Mouse (Mus musculus) embryonic facial prominence, embryonic 10.5 days (tissue): ENCODE data around the gene Mettl17. TPM values are rescaled to one million over a fixed set of nuclear protein-coding genes. Genes with fewer than 3 reads are reported as not detected.
"Not testable (repeated sequence)": the region's sequence is repeated elsewhere in the genome, so short reads cannot be mapped to it uniquely, and the experiment has no call there.

ENCODE experiments used
- DNase-seq: peaks from one replicate; pipeline ENCODE4 v3.0.0-alpha.2; 2017; ENCODE audit warnings: low spot score
- H3K27ac ChIP-seq: fragments of 300-500 bp; sonication (generic); replicated peaks from 2 replicates; pipeline ENCODE4 v1.5.1; 2016; ENCODE audit warnings: mild to moderate bottlenecking
- H3K27me3 ChIP-seq: fragments of 300-500 bp; sonication (generic); replicated peaks from 2 replicates; pipeline ENCODE4 v1.6.1; 2016; ENCODE audit warnings: low read depth, mild to moderate bottlenecking; ENCODE audit not compliant: poor library complexity, severe bottlenecking
- H3K36me3 ChIP-seq: fragments of 300-500 bp; sonication (generic); replicated peaks from 2 replicates; pipeline ENCODE4 v1.6.1; 2016; ENCODE audit warnings: mild to moderate bottlenecking, moderate library complexity
- H3K4me1 ChIP-seq: fragments of 300-500 bp; sonication (generic); 2 replicates; pipeline ENCODE4 v1.6.1; 2016
- H3K4me3 ChIP-seq: fragments of 300-500 bp; sonication (generic); 2 replicates; pipeline ENCODE4 v1.5.1; 2016; ENCODE audit warnings: mild to moderate bottlenecking, moderate library complexity
- H3K9me3 ChIP-seq: fragments of 300-500 bp; sonication (generic); 2 replicates; pipeline ENCODE4 v1.6.1; 2016; ENCODE audit warnings: mild to moderate bottlenecking
- WGBS: fragments of 180-500 bp; shearing (Covaris S2); methylation state at CpG from one replicate; pipeline ENCODE4 v1.1.7; 2016; 5-methylcytosine and 5-hydroxymethylcytosine counted together
- polyA plus RNA-seq: library from polyadenylated mRNA; unstranded; fragments of >200 nt; fragmentation: Nextera tagmentation; extraction: Ambion mirVana; gene quantifications from 2 replicates; pipeline ENCODE4 v1.2.1, GENCODE M21; 2016

Gene Mettl17
- 52.4 and 53.0 TPM in 2 replicates for polyA plus RNA-seq

DNA sequence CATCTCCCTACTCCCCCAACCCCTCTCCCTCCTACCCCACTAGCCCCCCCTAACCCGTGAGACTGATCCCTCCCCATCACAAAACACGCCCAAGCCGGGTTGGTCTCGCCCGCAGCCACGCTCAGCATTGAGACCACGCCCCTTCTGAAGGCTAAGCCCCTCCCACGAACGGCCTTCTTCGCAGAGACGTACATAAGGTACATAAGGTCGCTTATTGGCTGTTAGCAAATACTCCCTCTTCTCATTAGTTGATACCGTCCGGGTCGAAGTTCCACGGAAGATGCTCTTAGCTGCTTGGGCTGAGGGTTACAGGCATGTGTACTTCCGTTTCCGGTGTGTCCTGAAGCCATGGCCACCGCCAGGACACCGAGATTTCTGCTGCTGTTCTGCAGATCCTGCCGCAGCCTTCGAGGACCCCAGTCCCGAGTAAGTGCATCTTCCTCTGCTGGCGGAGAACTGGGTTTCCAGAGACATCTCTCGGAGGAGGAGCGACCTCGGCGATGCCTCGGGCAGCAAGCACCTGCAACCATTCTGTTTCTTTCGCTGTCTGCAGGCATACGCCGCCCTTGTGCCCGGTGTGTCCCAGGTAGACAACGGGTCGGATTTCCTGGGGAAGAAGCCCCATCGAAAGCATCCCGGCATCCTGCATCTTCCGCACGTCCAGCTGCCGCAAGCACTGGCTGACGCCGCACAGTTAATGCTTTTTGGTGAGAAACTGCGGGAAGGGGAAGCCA, at the start of gene Mettl17:
Gene Mettl17, plus strand, starts transcription at position 245 of the 734 bp plus-strand sequence.
- DNase-seq: peak; percentile 98
- peak within 1 kb of the TSS; percentile 85 for H3K4me3 ChIP-seq
- H3K4me1 ChIP-seq: peaks cover 17% of the 10 kb centered on the region
- H3K27me3 ChIP-seq: no peaks in the 10 kb centered on the region
- H3K9me3 ChIP-seq: no peaks in the 10 kb centered on the region
- peaks cover 40% of the 10 kb centered on the region for H3K36me3 ChIP-seq
- H3K27ac ChIP-seq: peak within 1 kb of the TSS; percentile 90
- WGBS: under 1% methylated on average over 43 of the region's 43 CpGs

DNA sequence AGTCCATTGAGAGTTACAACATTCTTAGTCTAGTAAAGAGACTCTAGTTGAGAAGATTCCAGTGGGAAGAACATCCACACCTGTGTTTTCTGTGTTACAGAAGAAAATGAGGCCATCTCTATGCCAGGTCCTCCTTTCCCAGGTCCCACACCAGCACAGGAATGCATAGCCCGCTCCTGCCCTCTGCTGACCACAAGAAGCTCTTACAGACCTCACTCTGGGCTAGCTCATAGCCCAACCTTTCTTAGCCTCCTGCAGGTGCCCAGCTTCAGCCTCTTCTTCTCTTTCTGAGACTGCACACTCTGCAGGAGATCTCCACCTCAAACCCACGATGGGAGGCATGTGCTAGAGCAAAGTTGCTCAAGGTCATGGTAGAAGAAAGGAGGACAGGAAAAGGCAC, 46.2 kb upstream of the Mettl17 start:
- H3K4me1 ChIP-seq, H3K36me3 ChIP-seq, DNase-seq, H3K9me3 ChIP-seq, H3K4me3 ChIP-seq, H3K27ac ChIP-seq, H3K27me3 ChIP-seq: not testable (repeated sequence)
- WGBS: 26% methylated on average over 2 of the region's 2 CpGs

DNA sequence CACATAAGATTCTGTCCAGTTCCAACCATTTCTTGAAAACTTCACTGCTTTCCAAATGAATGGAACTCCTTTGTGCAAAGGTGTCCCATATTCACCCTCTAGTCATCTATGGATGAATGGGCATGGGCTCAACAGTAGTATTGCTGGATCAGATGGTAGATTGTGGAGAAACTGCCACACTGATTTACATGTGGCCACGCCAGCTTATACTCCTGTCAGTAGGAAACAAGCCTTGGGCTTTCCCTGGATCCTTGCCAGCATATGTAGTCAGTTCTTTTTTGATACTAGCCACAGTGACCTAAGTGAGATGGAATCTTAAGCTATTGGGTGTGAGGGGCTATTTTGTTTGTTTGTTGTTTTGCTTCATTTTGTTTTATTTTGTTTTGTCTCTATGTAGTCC, 42.4 kb upstream of the Mettl17 start:
- no peaks in the 10 kb centered on the region for H3K36me3 ChIP-seq
- no peak for DNase-seq

GRCm38 (mm10) chr14:51842781-51843180, 41.9 kb upstream of the Mettl17 start:
- Histone ChIP-seq H3K9me3 (no peaks in the 10 kb centered on the region), H3K4me3 (no peak overlapping the region), H3K36me3 (no peaks in the 10 kb centered on the region), H3K27me3 (no peaks in the 10 kb centered on the region), H3K27ac (no peak overlapping the region), H3K4me1 (0 out of 2 replicates have a peak, but pooled peaks cover 4% of the 10 kb centered on the region)
- 91% methylated on average over 2 of the region's 2 CpGs for WGBS
- DNase-seq: no peak

More for the DNA sequence above, 42.4 kb upstream of the Mettl17 start:
- 78% methylated on average over 1 of the region's 1 CpGs for WGBS
- Histone ChIP-seq H3K27me3 (no peaks in the 10 kb centered on the region), H3K4me1 (0 out of 2 replicates have a peak, but pooled peaks cover 4% of the 10 kb centered on the region), H3K27ac (no peak overlapping the region), H3K4me3 (no peak overlapping the region), H3K9me3 (no peaks in the 10 kb centered on the region)

GRCm38 (mm10) chr14:51843882-51844281, 40.8 kb upstream of the Mettl17 start:
- Histone ChIP-seq H3K9me3 (no peaks in the 10 kb centered on the region), H3K4me1 (0 out of 2 replicates have a peak, but pooled peaks cover 4% of the 10 kb centered on the region), H3K36me3 (no peaks in the 10 kb centered on the region), H3K4me3 (no peak overlapping the region), H3K27me3 (no peaks in the 10 kb centered on the region), H3K27ac (no peak overlapping the region)
- DNase-seq: no peak

GRCm38 (mm10) chr14:51846566-51846965, 38.1 kb upstream of the Mettl17 start:
- Histone ChIP-seq H3K4me1 (no peaks in the 10 kb centered on the region), H3K27ac (no peak overlapping the region), H3K9me3 (no peaks in the 10 kb centered on the region), H3K4me3 (no peak overlapping the region), H3K27me3 (no peaks in the 10 kb centered on the region), H3K36me3 (no peaks in the 10 kb centered on the region)
- no peak for DNase-seq
- 68% methylated on average over 3 of the region's 3 CpGs for WGBS

GRCm38 (mm10) chr14:51851006-51851405, 33.6 kb upstream of the Mettl17 start:
- peak; percentile 29 for DNase-seq
- 41% methylated on average over 3 of the region's 3 CpGs for WGBS
- H3K27ac ChIP-seq, H3K4me1 ChIP-seq, H3K36me3 ChIP-seq, H3K4me3 ChIP-seq, H3K9me3 ChIP-seq, H3K27me3 ChIP-seq: not testable (repeated sequence)

GRCm38 (mm10) chr14:51853399-51853798, 31.2 kb upstream of the Mettl17 start, which contains the start of gene Ear6:
Gene Ear6, plus strand, starts transcription at chr14:51853699.
- Histone ChIP-seq H3K4me3 (no peak within 1 kb of the TSS), H3K9me3 (no peaks in the 10 kb centered on the region), H3K36me3 (no peaks in the 10 kb centered on the region), H3K27ac (no peak within 1 kb of the TSS), H3K27me3 (no peaks in the 10 kb centered on the region), H3K4me1 (no peaks in the 10 kb centered on the region)
- no peak for DNase-seq

DNA sequence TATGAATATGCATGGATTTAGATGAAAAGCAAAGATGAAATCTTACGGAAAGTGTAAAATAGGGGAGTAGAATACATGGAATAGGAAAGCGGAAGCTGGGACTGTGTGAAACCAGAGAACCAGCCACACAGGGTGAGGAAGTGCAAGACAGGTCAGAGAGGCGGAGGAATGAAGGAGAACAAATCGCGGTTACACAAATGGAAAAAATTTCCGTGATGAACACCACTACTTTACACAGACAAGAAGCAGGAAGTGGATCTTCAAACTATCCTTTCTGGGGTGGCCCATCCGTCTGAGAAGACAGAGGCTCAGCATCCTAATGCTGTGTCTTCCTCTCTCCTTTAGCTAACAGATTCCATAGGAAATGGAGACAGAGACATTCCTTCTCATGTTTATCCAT, 29.4 kb upstream of the Mettl17 start:
- H3K27ac ChIP-seq: not testable (repeated sequence)
- WGBS: 84% methylated on average over 7 of the region's 7 CpGs

GRCm38 (mm10) chr14:51863603-51864002, 21.0 kb upstream of the Mettl17 start:
- H3K27ac ChIP-seq, H3K4me1 ChIP-seq, H3K9me3 ChIP-seq, H3K27me3 ChIP-seq, H3K36me3 ChIP-seq, H3K4me3 ChIP-seq: not testable (repeated sequence)
- peak; percentile 38 for DNase-seq
- WGBS: 0% methylated on average over 1 of the region's 1 CpGs

More for the DNA sequence above, 29.4 kb upstream of the Mettl17 start:
- H3K27me3 ChIP-seq, H3K9me3 ChIP-seq, H3K4me1 ChIP-seq, DNase-seq, H3K4me3 ChIP-seq, H3K36me3 ChIP-seq: not testable (repeated sequence)

- Histone ChIP-seq H3K4me1 (no peaks in the 10 kb centered on the region), H3K9me3 (no peaks in the 10 kb centered on the region), H3K27me3 (no peaks in the 10 kb centered on the region), H3K4me3 (no peak overlapping the region), H3K27ac (no peak overlapping the region), H3K36me3 (no peaks in the 10 kb centered on the region)
- 84% methylated on average over 2 of the region's 2 CpGs for WGBS
- DNase-seq: no peak
Observed at GRCm38 (mm10) chr14:51870756-51871155, 13.9 kb upstream of the Mettl17 start.

GRCm38 (mm10) chr14:51871741-51872140, 12.9 kb upstream of the Mettl17 start:
- Histone ChIP-seq H3K9me3 (no peaks in the 10 kb centered on the region), H3K27ac (no peak overlapping the region), H3K27me3 (no peaks in the 10 kb centered on the region), H3K36me3 (no peaks in the 10 kb centered on the region), H3K4me1 (no peaks in the 10 kb centered on the region), H3K4me3 (no peak overlapping the region)
- no peak for DNase-seq
- WGBS: 78% methylated on average over 9 of the region's 9 CpGs

- Histone ChIP-seq H3K27me3 (no peaks in the 10 kb centered on the region), H3K36me3 (no peaks in the 10 kb centered on the region), H3K4me3 (no peak overlapping the region), H3K4me1 (no peaks in the 10 kb centered on the region), H3K27ac (no peak overlapping the region), H3K9me3 (no peaks in the 10 kb centered on the region)
- no peak for DNase-seq
- WGBS: 83% methylated on average over 3 of the region's 3 CpGs
Observed at GRCm38 (mm10) chr14:51877517-51877916, 7.1 kb upstream of the Mettl17 start.
